Mouse (Mus musculus) urinary bladder, postnatal 10 days (tissue): Measurements from ENCODE around the gene Astn2.

Experiments used
- DNase-seq: peaks from one replicate; pipeline ENCODE4 v3.0.0; 2022; ENCODE audit warnings: low spot score

Gene Astn2

GRCm38 (mm10) chr4:66404201-66404711 is at the start of gene Astn2:
TSS of gene Astn2 (minus strand) at chr4:66404611.
- DNase-seq, result no peak

DNA sequence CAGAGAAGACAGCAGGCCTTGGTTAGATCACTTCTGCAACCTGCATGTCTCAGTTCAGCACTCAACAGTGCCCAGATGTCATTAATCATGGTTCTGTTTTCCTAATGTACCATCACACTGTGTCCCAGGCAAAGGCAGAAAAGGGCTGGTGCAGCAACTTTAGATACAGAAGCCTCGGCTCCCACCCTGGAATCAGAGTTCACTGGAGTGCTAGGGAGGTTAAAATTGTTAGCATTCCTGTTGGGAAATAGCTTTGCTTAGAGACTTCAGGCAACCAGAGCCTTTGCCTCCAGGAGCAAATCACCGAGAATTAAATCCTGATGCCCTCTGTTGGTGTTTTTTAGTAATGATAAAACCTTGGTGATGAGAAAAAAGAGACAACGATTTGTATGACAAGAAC is 45.7 kb upstream of the Astn2 start:
- DNase-seq, result no peak

GRCm38 (mm10) chr4:66431256-66431655 is 26.8 kb upstream of the Astn2 start:
- no peak for DNase-seq

GRCm38 (mm10) chr4:66425804-66426203 is 21.4 kb upstream of the Astn2 start:
- DNase-seq, result no peak

DNA sequence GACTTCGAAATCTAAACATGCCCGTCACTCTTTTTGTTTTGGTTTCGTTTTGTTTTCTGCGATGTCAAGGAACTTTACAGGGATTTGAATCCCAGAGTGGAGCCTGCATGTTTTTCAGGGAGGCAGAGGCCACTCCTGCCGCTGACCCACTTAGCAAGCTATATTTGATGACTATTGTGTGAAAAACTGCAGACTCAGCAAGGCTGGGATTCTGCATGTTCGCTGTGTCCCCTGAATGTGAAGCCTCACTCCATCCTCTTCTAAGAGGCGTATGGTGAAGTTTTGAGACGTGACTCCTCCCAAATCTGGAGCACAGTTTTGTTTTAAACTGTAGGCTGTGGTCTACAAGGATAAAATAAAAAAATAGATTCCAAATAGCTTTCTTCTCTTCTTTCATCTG is 10.4 kb upstream of the Astn2 start:
- no peak for DNase-seq

- no peak for DNase-seq
These were observed 675 bp upstream of the Astn2 start for GRCm38 (mm10) chr4:66405086-66405485.

DNA sequence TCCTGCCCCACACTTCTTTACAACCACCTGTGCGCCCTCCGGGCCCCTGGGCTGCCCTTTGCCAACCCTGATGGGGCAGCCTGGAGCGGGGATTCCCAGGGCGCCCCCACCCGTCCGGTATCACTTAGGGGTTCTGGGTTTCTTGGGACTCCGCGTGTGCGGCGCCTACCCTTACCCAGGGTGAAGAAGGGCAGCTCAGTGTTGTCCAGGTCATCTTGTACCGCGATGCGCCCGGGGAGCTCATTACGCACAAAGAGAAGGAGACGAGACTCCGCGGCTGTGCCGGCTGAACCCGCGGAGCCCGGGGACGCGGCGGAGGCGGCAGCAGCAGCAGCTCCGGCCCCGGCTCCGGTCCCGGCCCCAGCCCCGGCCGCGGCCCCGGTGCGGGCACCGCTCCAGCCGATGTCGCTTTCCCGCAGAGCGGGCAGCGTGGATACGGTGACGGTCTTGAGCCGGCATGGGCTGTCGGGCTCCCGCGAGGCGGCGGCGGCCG is 657 bp downstream of the Astn2 start:
- no peak for DNase-seq

DNA sequence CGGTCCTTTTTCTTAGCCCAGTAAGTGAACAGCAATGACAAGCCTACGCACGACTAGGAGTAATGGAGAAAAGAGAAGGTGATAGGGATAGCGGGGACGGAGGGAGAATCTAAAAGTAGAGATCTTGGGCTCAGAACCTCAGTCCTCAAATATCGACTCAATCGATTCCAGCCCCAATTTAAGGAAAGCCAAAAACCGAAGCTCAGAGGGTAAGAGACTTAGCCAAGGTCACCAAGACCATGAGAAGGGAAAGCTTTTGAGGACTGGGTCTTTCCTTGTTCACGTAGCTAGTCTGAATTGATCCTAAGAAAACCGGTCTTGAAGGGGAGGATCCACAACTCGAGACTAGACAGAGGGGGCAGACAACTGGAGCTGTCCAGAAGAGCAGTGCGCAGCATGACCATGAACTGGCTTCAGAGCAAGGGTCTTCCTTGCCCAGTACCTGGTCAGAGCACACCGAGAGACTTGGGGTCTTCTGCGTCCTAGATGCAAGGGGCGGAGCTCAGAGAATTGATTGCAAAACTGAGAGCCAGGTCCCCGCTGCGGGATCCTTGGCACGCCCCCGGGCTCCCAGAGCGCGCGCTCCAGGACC is 1.2 kb downstream of the Astn2 start:
- DNase-seq, result no peak

- DNase-seq, result no peak
These were observed 1.8 kb downstream of the Astn2 start for GRCm38 (mm10) chr4:66402611-66403010.

DNA sequence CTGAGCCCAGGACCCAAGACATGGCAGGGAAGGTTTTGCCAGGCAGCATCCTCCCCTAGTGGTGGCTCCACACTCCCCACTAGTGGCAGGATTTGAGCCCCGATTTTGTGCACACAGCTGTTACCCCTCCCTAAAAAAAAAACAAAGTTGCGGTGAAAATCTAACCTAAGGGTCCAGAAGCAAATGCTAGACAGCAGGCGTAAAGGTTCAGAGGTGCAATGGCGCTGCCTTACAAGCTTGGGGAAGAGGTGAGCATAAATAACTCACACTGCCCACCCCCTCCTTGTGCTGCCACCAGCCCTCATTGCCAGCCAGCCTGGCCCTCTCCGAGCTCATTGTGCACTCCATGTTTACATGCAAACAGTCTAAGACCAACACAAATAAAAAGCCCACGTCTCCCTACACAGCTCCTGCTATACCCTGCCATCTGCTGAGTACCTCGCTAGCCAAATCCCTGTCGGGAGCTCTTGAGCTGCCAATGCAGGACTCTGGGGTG is 3.2 kb downstream of the Astn2 start:
- DNase-seq, result no peak

GRCm38 (mm10) chr4:66399066-66399465 is 5.3 kb downstream of the Astn2 start:
- DNase-seq, result no peak

DNA sequence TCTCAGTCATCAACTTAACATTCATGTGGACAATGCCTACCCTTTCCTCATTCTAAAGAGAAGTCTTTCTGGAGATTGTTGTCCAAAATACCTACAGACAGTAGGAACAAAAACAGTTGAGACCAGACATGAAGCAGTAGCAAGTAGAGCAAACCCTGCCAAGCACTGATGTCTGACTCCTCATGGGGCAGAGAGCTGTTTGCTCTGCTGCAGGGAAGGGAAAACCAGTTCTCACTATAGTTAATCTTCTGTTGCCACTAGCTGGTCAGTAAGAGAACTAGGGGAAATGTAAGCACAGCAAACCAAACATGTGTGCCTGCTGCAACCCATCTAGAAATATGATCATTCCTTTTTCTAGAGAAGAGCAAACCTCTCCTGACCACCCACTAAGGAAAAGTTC is 7.2 kb downstream of the Astn2 start:
- DNase-seq, result no peak

GRCm38 (mm10) chr4:66393294-66393693 is 11.1 kb downstream of the Astn2 start:
- DNase-seq, result no peak

DNA sequence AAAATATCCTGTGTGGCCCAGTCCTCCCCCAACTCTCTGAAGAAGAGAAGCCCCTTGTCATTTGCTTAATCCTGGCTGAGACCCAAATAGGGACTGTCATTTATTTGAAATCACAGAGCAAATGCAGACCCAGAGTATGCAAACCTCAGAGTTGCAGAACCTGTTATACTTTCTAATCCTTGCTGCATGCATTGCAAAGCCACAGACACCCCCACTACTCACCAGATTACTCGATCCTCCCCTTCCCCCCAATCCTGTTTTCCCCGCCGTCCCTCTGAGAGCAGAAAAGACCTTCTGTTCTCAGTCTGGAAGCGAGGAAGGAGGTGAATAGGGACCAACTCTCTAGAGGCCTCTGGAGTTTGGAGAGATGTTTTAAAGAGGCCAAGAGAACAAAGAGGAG is 13.9 kb downstream of the Astn2 start:
- DNase-seq, result no peak

- DNase-seq, result no peak
These were observed 25.8 kb downstream of the Astn2 start for GRCm38 (mm10) chr4:66378586-66378985.

DNA sequence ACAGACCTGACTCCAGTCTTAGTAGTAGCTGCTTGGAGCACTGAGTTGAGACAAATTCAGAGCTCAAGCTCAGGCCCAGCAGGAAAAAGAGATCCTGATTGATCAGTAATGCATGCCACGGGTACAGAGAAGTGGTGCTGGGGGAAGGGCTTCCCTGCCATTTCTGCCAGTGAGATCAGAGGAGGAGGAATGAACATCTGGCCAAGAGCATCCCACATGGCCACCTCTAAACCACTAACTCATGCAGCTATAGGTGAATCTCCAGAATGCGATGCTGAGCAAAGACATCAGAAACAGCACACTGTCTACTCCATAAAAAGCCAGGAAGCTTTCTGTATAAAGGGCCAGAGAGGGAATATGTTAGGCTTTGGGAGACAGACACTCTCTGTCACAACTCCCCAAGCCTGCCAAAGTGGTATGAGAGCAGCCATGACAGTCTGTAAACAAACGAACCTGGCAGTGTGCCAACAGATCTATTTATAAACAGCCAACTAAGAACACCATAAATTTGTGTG is 33.8 kb downstream of the Astn2 start:
- DNase-seq, result no peak

- DNase-seq, result no peak
These were observed 38.9 kb downstream of the Astn2 start for GRCm38 (mm10) chr4:66365500-66365899.

DNA sequence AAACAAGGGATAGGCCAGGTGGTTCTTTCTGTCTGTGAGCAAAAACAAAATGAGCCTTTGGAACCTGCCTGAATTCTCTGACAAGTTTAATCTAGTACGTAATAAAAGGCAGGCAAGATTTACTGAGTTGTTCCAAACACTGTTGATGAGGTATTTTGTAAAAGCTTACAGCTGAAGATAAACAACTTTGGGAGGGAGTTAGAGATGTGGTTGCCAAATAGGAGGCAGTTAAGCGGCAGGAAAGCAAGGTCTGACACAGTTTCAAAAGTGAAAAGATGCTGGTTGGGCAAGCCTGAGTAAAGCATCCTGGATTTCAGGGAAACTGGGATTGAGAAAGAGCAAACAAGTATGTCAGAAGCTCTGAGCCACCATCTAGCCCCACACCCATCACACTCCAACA is 59.8 kb downstream of the Astn2 start:
- no peak for DNase-seq

DNA sequence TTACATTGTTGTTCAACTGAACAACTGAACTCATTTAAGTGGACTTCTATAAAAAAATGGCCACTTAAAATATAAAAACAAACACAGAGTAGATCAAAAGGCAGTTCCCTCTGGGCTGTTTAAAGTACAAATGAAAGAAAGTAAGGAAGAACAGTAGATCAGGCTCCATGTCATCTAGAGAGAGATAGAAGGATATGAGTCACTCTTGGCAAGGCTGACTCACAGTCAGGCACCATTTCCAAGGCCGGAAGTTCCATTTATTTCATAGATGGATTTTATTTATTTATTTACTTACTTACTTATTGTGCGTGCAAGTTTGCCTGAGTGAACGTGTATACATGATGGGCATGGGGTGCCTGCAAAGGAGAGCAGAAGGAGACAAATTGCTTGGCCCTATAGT is 67.0 kb downstream of the Astn2 start:
- DNase-seq, result no peak

DNA sequence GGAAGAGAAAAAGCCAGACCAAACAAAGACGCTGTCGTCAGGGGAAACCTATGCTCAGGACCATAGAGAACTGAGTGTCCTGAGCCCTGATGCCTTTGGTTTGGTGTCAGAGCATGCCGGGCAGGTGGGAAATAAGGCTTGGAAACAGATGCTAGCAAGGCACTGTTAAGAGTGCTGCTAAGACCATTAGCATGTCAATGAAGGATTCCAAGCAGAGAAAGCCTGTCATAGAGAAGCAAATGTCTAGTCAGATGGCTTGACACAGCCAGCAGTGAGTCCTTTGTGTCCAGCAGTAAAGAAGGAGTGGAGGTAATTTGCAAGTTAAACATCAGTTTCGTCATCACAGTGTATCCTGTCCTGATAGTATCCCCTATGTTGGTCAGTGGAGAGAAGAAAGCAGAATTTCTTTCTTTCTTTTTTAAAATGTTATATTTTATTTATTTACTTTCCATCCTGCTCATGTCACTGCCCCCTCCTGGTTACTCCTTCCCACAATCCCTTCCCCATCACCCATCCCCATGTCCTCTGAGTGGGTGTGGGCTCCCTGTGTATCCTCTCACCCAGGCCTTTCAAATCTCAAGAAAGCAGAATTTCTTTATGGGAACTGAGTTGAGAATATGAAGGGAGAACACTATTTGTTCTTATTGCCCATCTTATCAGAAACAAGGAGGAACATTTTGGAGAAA is 73.7 kb downstream of the Astn2 start:
- DNase-seq, result no peak

GRCm38 (mm10) chr4:66321051-66321450 is 83.4 kb downstream of the Astn2 start:
- DNase-seq, result no peak

GRCm38 (mm10) chr4:66314806-66315484 is 89.5 kb downstream of the Astn2 start:
- no peak for DNase-seq

DNA sequence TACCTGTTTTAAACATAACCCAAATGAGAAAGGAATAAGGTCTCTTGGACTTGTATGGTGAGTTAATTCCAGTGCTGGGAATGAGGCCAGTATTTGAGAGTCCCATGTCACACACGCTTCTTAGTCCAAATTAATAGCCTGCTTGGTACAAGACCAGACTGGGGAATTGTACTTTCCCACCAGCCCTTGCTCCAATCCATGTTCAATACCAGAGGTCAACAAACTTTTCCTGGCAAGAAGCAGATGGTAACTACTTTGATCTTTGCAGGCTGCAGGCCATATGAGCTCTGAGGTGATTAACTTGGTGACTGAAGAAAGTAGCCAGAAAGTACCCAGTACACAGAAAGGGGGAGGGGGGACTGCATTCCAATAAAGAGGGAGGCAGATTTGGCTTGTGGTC is 91.7 kb downstream of the Astn2 start:
- DNase-seq, result no peak
